Mouse (Mus musculus) midbrain, embryonic 14.5 days (tissue): ENCODE measurements around the gene Ssbp3. TPM values are rescaled to one million over a fixed set of nuclear protein-coding genes. Genes with fewer than 3 reads are reported as not detected.

ENCODE experiments used
- ATAC-seq: fragments of 200-750 bp; cut with Nextera tagmentation; 2 replicates; pipeline ENCODE4 v1.8.0; 2017; ENCODE audit warnings: moderate number of reproducible peaks, moderate library complexity; ENCODE audit not compliant: low FRiP score, low TSS enrichment
- DNase-seq: peaks from one replicate; pipeline ENCODE4 v3.0.0-alpha.2; 2015
- H3K27ac ChIP-seq: fragments of 300-500 bp; sonication (generic); replicated peaks from 2 replicates; pipeline ENCODE4 v1.5.1; 2014; ENCODE audit warnings: mild to moderate bottlenecking, low read depth, low read length, moderate library complexity
- H3K27me3 ChIP-seq: fragments of 300-500 bp; sonication (generic); 2 replicates; pipeline ENCODE4 v1.6.1; 2014; ENCODE audit warnings: low read length, control low read depth, mixed read lengths; ENCODE audit not compliant: control insufficient read depth, insufficient read depth
- H3K36me3 ChIP-seq: fragments of 300-500 bp; sonication (generic); 2 replicates; pipeline ENCODE4 v1.6.1; 2014; ENCODE audit warnings: low read length, control low read depth; ENCODE audit not compliant: control insufficient read depth, insufficient read depth
- H3K4me1 ChIP-seq: fragments of 300-500 bp; sonication (generic); 2 replicates; pipeline ENCODE4 v1.6.1; 2014; ENCODE audit warnings: mild to moderate bottlenecking, antibody characterized with exemption, low read length, control low read depth; ENCODE audit not compliant: control insufficient read depth, insufficient read depth
- H3K4me2 ChIP-seq: fragments of 300-500 bp; sonication (generic); 2 replicates; pipeline ENCODE4 v1.6.1; 2014; ENCODE audit warnings: mild to moderate bottlenecking, low read length, moderate library complexity
- H3K4me3 ChIP-seq: fragments of 300-500 bp; sonication (generic); replicated peaks from 2 replicates; pipeline ENCODE4 v1.5.1; 2014; ENCODE audit warnings: low read depth, low read length
- H3K9ac ChIP-seq: fragments of 300-500 bp; sonication (generic); replicated peaks from 2 replicates; pipeline ENCODE4 v1.6.1; 2014; ENCODE audit warnings: mild to moderate bottlenecking, low read length, moderate library complexity
- H3K9me3 ChIP-seq: fragments of 300-500 bp; sonication (generic); 2 replicates; pipeline ENCODE4 v1.6.1; 2016; ENCODE audit warnings: low read length, control low read depth, mixed read lengths; ENCODE audit not compliant: control insufficient read depth
- WGBS: fragments of 180-500 bp; shearing (Covaris S2); extraction: QIAGEN DNeasy Blood & Tissue Kit; methylation state at CpG from one replicate; pipeline ENCODE4 v1.1.7; 2014; 5-methylcytosine and 5-hydroxymethylcytosine counted together
- polyA plus RNA-seq: library from polyadenylated mRNA; unstranded; fragments of >200 nt; fragmentation: Nextera tagmentation; extraction: Ambion mirVana; gene quantifications from 2 replicates; pipeline ENCODE4 v1.2.1, GENCODE M21; 2014

Gene Ssbp3
- polyA plus RNA-seq, 1 experiment from 2014 or later = 147 TPM

DNA sequence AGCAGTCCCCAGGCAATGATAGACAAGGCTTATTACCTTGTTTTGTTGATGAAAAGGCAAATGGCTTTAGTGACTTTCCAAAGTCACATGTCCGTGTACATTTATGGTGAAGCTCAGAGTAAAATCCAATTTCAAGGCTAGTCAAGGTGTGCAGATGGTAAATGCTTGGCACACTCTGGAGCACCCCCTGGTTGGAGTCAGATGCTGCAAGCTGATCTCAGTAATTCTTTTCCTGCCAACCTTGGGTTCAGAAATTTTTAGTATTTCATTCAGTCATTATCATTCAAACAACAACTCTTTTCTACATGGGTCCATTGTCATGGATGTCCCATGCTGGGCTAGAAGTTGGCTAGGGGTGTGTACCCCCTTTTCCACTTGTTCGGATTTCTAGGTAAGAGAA is 33.1 kb downstream of the Ssbp3 start:
- no peaks in the 10 kb centered on the region for H3K36me3 ChIP-seq
- H3K9ac ChIP-seq = no peak overlapping the region
- H3K27ac ChIP-seq = no peak overlapping the region; the same call in 1 of the 2 replicates
- no peaks in the 10 kb centered on the region for H3K9me3 ChIP-seq
- no peaks in the 10 kb centered on the region for H3K27me3 ChIP-seq
- no peak for DNase-seq
- WGBS = 74% methylated on average over 2 of the region's 2 CpGs
- H3K4me3 ChIP-seq = no peak overlapping the region
- no peak for ATAC-seq
- H3K4me1 ChIP-seq = peaks cover 86% of the 10 kb centered on the region
- no peak overlapping the region for H3K4me2 ChIP-seq

DNA sequence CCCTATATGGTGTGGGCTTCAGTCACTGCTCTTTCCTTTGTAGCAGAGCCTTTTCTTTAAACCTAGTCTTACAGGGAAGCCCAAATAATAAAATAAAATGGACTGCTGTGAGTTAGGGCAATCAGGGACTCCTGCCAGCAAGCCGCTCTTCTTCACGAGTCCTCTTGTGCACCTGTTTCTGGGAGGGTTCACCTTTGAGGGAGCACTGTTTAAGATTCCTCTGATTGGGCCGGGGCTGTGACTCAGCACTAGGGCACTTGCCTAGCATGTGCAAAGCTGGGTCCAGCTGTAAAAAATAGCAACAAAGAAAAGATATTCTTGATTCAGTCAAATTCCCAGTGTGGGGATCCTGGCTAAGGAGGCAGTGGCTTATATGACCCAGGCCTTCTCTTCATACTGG is 34.4 kb downstream of the Ssbp3 start:
- Histone ChIP-seq H3K4me1 (peaks cover 84% of the 10 kb centered on the region), H3K9me3 (no peaks in the 10 kb centered on the region), H3K4me2 (no peak overlapping the region), H3K27me3 (no peaks in the 10 kb centered on the region), H3K4me3 (no peak overlapping the region), H3K9ac (no peak overlapping the region), H3K36me3 (no peaks in the 10 kb centered on the region), H3K27ac (no peak overlapping the region)
- DNase-seq = no peak
- WGBS = 89% methylated on average over 3 of the region's 3 CpGs
- no peak for ATAC-seq

GRCm38 (mm10) chr4:106947741-106948140 is 37.2 kb downstream of the Ssbp3 start:
- H3K4me3 ChIP-seq = no peak overlapping the region
- no peak overlapping the region for H3K9ac ChIP-seq
- no peak for ATAC-seq
- WGBS = 80% methylated on average over 3 of the region's 3 CpGs
- no peaks in the 10 kb centered on the region for H3K27me3 ChIP-seq
- no peak overlapping the region for H3K27ac ChIP-seq
- no peaks in the 10 kb centered on the region for H3K9me3 ChIP-seq
- DNase-seq = no peak
- no peaks in the 10 kb centered on the region for H3K36me3 ChIP-seq
- no peak overlapping the region for H3K4me2 ChIP-seq
- H3K4me1 ChIP-seq = peaks cover 71% of the 10 kb centered on the region

GRCm38 (mm10) chr4:106948546-106948945 is 38.0 kb downstream of the Ssbp3 start:
- DNase-seq (no peak), ATAC-seq (no peak)
- 66% methylated on average over 7 of the region's 7 CpGs for WGBS
- Histone ChIP-seq H3K9me3 (no peaks in the 10 kb centered on the region), H3K27me3 (no peaks in the 10 kb centered on the region), H3K9ac (no peak overlapping the region), H3K36me3 (no peaks in the 10 kb centered on the region), H3K4me2 (no peak overlapping the region), H3K4me1 (peaks cover 69% of the 10 kb centered on the region), H3K27ac (no peak overlapping the region), H3K4me3 (no peak overlapping the region)

DNA sequence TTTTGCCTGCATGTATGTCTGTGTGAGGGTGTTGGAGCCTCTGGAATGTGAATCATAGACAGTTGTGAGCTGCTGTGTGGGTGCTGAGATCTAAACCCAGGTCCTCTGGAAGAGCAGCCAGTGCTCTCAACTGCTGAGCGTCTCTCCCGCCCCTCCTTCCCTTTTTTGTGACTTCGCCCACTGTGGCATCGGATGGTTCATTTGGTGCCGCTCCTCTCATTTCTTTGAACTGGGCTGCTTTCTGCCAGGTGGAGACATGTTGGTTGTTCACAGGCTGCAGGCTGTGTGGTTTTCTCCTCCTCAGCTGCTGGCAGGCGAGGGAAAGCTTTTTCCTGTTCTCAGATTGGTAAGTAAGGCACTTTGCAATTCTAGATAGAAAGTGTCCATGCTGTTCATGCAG is 38.7 kb downstream of the Ssbp3 start:
- Histone ChIP-seq H3K4me2 (no peak overlapping the region), H3K9ac (no peak overlapping the region), H3K4me1 (peaks cover 71% of the 10 kb centered on the region), H3K4me3 (no peak overlapping the region), H3K9me3 (no peaks in the 10 kb centered on the region), H3K36me3 (no peaks in the 10 kb centered on the region), H3K27me3 (no peaks in the 10 kb centered on the region), H3K27ac (no peak overlapping the region)
- ATAC-seq (no peak), DNase-seq (no peak)
- WGBS = 41% methylated on average over 6 of the region's 6 CpGs

DNA sequence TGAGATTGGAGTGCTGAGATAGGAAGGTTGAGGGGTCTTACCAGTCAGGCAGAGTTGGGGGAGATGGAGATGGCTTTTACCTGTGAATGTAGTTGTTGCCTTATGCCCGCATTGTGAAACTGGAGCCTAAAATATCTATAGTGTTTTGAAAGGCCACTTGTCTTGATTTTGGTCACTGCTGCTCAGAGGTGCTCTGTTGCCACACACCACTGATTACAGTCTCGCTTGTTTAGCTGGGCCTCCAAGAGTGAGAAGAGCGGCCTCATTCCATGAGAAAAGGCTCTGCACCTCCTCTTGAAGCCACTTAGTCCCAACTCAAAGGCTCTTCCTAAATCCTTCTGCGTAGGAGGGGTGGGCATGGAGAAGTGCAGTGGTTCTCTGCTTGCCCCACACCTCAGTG is 40.3 kb downstream of the Ssbp3 start:
- Histone ChIP-seq H3K9me3 (no peaks in the 10 kb centered on the region), H3K4me3 (no peak overlapping the region), H3K4me2 (no peak overlapping the region), H3K36me3 (no peaks in the 10 kb centered on the region), H3K27me3 (no peaks in the 10 kb centered on the region), H3K4me1 (peaks cover 79% of the 10 kb centered on the region), H3K9ac (no peak overlapping the region), H3K27ac (no peak overlapping the region)
- WGBS = 58% methylated on average over 4 of the region's 4 CpGs
- ATAC-seq (no peak), DNase-seq (no peak)

GRCm38 (mm10) chr4:106951455-106951854 is 41.0 kb downstream of the Ssbp3 start:
- WGBS = 61% methylated on average over 4 of the region's 4 CpGs
- no peak overlapping the region for H3K27ac ChIP-seq
- no peak for DNase-seq
- H3K4me1 ChIP-seq = peaks cover 79% of the 10 kb centered on the region
- no peaks in the 10 kb centered on the region for H3K27me3 ChIP-seq
- no peak overlapping the region for H3K9ac ChIP-seq
- H3K9me3 ChIP-seq = no peaks in the 10 kb centered on the region
- H3K4me3 ChIP-seq = no peak overlapping the region
- no peaks in the 10 kb centered on the region for H3K36me3 ChIP-seq
- no peak overlapping the region for H3K4me2 ChIP-seq
- no peak for ATAC-seq

GRCm38 (mm10) chr4:106953221-106953620 is 42.7 kb downstream of the Ssbp3 start:
- Histone ChIP-seq H3K27me3 (no peaks in the 10 kb centered on the region), H3K27ac (peak overlapping the region; percentile 52; the same call in 1 of the 2 replicates), H3K4me3 (no peak overlapping the region), H3K36me3 (no peaks in the 10 kb centered on the region), H3K9ac (no peak overlapping the region), H3K9me3 (no peaks in the 10 kb centered on the region), H3K4me1 (peaks cover 74% of the 10 kb centered on the region), H3K4me2 (no peak overlapping the region)
- no peak for ATAC-seq
- DNase-seq = no peak

DNA sequence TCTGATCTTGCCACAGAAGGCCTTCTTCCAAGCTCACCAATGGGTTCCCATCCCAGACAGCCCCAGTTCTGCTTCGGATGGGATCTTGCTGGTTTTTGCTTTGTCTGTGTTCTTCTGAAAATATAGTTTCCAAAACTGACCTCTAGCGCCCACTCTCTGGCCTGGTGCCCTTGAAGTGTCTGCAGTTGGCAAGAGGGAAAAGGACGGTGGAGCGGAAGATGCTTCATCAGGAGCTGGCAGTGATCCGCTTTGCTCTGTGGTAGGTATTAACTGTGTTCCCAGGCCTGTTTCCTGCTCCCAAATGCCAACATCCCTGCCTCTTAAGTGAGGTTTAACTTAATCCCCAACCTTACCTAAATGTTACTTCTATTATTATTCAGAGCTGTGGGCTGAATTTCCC is 43.3 kb downstream of the Ssbp3 start:
- 67% methylated on average over 5 of the region's 5 CpGs for WGBS
- Histone ChIP-seq H3K4me2 (no peak overlapping the region), H3K4me1 (peaks cover 73% of the 10 kb centered on the region), H3K9ac (no peak overlapping the region), H3K27ac (peak overlapping the region; percentile 52), H3K36me3 (no peaks in the 10 kb centered on the region), H3K27me3 (no peaks in the 10 kb centered on the region), H3K9me3 (no peaks in the 10 kb centered on the region), H3K4me3 (no peak overlapping the region)
- DNase-seq (no peak), ATAC-seq (no peak)
